Mouse (Mus musculus) left cerebral cortex, postnatal 4 days (tissue): ENCODE measurements at regions not wholly inside any gene's neighbourhood (a gene's known extent, or its start where the extent isn't known, plus 50 kb on each side); places are given as distances from the start of the nearest gene placed in this dataset.

Source experiments
- DNase-seq: peaks from one replicate; pipeline ENCODE4 v3.0.0-alpha.2; 2022
- intact Hi-C: fragments of 180-260 bp; cut with DNase I; formaldehyde crosslinking; loops from one replicate; pipeline ENCODE4 v1.15.1; 2025

GRCm38 (mm10) chr9:113427281-113427680 is 280.8 kb downstream of the Pdcd6ip start:
- DNase-seq = no peak
- intact Hi-C loops = no loop called here

GRCm38 (mm10) chr9:113426324-113426723 is 281.7 kb downstream of the Pdcd6ip start:
- intact Hi-C loops = no loop called here
- DNase-seq = no peak

- no peak for DNase-seq
- intact Hi-C loops = no loop called here
Measured at GRCm38 (mm10) chr9:113421645-113422044, 286.4 kb downstream of the Pdcd6ip start.

GRCm38 (mm10) chr9:113421121-113421520 is 286.9 kb downstream of the Pdcd6ip start:
- no peak for DNase-seq
- intact Hi-C loops = no loop called here

GRCm38 (mm10) chr9:113419801-113420200 is 288.3 kb downstream of the Pdcd6ip start:
- no peak for DNase-seq
- intact Hi-C loops = no loop called here

GRCm38 (mm10) chr9:113417106-113417505 is 291.0 kb downstream of the Pdcd6ip start:
- intact Hi-C loops = no loop called here
- no peak for DNase-seq

- no peak for DNase-seq
- intact Hi-C loops = no loop called here
Measured at GRCm38 (mm10) chr9:113415511-113415931, 292.5 kb downstream of the Pdcd6ip start.

- intact Hi-C loops = no loop called here
- DNase-seq = no peak
Measured at GRCm38 (mm10) chr9:113414690-113415089, 293.4 kb downstream of the Pdcd6ip start.

GRCm38 (mm10) chr9:113413851-113414250 is 294.2 kb downstream of the Pdcd6ip start:
- DNase-seq = no peak
- intact Hi-C loops = no loop called here

- intact Hi-C loops = no loop called here
- DNase-seq = no peak
Measured at GRCm38 (mm10) chr9:113411638-113412037, 296.4 kb downstream of the Pdcd6ip start.

GRCm38 (mm10) chr9:113408521-113408920 is 299.5 kb downstream of the Pdcd6ip start:
- peak; percentile 5 for DNase-seq
- intact Hi-C loops = no loop called here

- intact Hi-C loops = no loop called here
Measured at GRCm38 (mm10) chr9:113394320-113394719, 313.7 kb downstream of the Pdcd6ip start.

GRCm38 (mm10) chr9:113387356-113387755 is 320.7 kb downstream of the Pdcd6ip start:
- DNase-seq = no peak

More at GRCm38 (mm10) chr9:113394320-113394719, 313.7 kb downstream of the Pdcd6ip start:
- no peak for DNase-seq

GRCm38 (mm10) chr9:113381591-113382110 is 326.4 kb downstream of the Pdcd6ip start:
- intact Hi-C loops = no loop called here
- peak; percentile 10 for DNase-seq

More at GRCm38 (mm10) chr9:113387356-113387755, 320.7 kb downstream of the Pdcd6ip start:
- intact Hi-C loops = no loop called here

GRCm38 (mm10) chr9:113380408-113381129 is 327.5 kb downstream of the Pdcd6ip start:
- intact Hi-C loops = no loop called here
- DNase-seq = no peak

- intact Hi-C loops = no loop called here
- DNase-seq = no peak
Measured at GRCm38 (mm10) chr9:113378525-113378924, 329.5 kb downstream of the Pdcd6ip start.

GRCm38 (mm10) chr9:113371718-113372306 is 336.2 kb downstream of the Pdcd6ip start:
- no peak for DNase-seq
- intact Hi-C loops = no loop called here

GRCm38 (mm10) chr9:113347942-113348341 is 360.1 kb downstream of the Pdcd6ip start:
- no peak for DNase-seq
- intact Hi-C loops = loop anchor here (10.0 kb wide), 1 partner anchor 173 kb away; no protein-coding TSS in a partner anchor

- DNase-seq = peak; percentile 16
- intact Hi-C loops = loop anchor here (10.0 kb wide), 1 partner anchor 172 kb away; no protein-coding TSS in a partner anchor
Measured at GRCm38 (mm10) chr9:113346531-113346930, 361.5 kb downstream of the Pdcd6ip start.

GRCm38 (mm10) chr9:113342131-113342530 is 365.9 kb downstream of the Pdcd6ip start:
- DNase-seq = no peak

GRCm38 (mm10) chr9:113340838-113341237 is 367.2 kb downstream of the Pdcd6ip start:
- no peak for DNase-seq
- intact Hi-C loops = loop anchor here (10.0 kb wide), 1 partner anchor 166 kb away; no protein-coding TSS in a partner anchor

More at GRCm38 (mm10) chr9:113342131-113342530, 365.9 kb downstream of the Pdcd6ip start:
- intact Hi-C loops = loop anchor here (10.0 kb wide), 1 partner anchor 167 kb away; no protein-coding TSS in a partner anchor

GRCm38 (mm10) chr9:113340036-113340435 is 368.0 kb downstream of the Pdcd6ip start:
- intact Hi-C loops = loop anchor here (10.0 kb wide), 1 partner anchor 165 kb away; no protein-coding TSS in a partner anchor
- no peak for DNase-seq
